Mouse (Mus musculus): ENCODE results near the gene Zfp426. TPM values are rescaled to one million over a fixed set of nuclear protein-coding genes. Genes with fewer than 3 reads are reported as not detected.

Gene Zfp426
- polyA plus RNA-seq, 1 experiment: 11.2 TPM

DNA sequence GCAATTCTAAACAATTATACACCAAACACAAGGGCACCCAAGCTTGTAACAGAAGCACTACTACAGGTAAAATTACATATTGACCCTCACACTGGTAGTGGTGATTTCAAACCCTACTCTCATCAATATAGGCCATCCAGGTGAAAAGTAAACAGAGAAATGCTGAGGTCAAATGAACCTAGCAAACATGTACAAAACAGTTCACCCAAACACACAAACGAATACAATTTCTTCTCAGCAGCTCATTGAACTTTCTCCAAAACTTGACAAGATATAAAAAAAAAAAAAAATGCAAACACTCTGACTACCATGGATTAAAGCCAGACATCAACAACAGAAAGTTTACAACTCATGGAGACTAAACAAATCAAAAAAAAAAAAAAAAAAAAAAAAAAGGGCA is 41.1 kb downstream of the Zfp426 start:
- no peak overlapping the region for H3K27ac ChIP-seq (ENCODE audit: control insufficient read depth, insufficient read depth, low read depth, low read length, poor library complexity)
- H3K4me3 ChIP-seq (replicated peaks; ENCODE audit: control insufficient read depth, low read depth, low read length): no peak overlapping the region
- 90% methylated on average over 1 of the region's 1 CpGs for WGBS
- TF ChIP-seq POLR2A (IDR thresholded peaks at IDR 0.05; ENCODE audit: borderline replicate concordance, control insufficient read depth, low read depth, low read length) (no peak), CTCF (IDR thresholded peaks at IDR 0.05; ENCODE audit: control insufficient read depth, insufficient read depth, low read length) (no peak)
- no peaks in the 10 kb centered on the region for H3K4me1 ChIP-seq (ENCODE audit: control insufficient read depth, insufficient read depth, low read length)

DNA sequence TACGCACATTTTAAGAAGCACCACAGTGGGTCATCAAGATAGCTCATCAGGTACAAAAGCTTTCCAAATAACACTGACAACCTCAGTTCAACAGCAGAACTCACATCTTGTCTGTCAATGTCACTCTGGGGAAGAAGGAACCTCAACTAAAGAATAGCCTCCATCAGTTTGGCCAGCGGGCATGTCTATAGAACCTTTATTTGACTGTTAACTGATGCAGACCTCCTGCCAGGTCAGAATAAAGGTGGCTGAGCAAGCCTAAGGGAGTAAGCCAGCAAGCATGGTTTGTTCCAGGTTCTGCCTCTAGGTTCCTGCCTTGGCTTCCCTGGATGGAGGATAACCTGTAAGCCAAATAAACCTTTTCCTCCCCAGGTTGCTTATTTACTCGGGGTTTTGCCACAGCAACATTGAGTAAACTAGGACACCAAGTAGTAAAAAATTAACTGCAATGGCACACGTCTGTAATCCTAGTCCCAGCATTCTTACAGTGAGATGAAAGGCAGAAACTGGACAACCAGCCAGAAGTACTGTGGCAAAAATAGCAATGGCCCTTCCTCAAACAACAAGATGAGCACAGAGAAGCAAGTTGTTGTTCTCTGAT is 49.3 kb downstream of the Zfp426 start:
- H3K4me1 ChIP-seq (ENCODE audit: control insufficient read depth, insufficient read depth, low read length): no peaks in the 10 kb centered on the region
- H3K27ac ChIP-seq (ENCODE audit: control insufficient read depth, insufficient read depth, low read depth, low read length, poor library complexity): no peak overlapping the region
- H3K4me3 ChIP-seq (replicated peaks; ENCODE audit: control insufficient read depth, low read depth, low read length): no peak overlapping the region
- WGBS: 92% methylated on average over 4 of the region's 4 CpGs
- TF ChIP-seq CTCF (IDR thresholded peaks at IDR 0.05; ENCODE audit: control insufficient read depth, insufficient read depth, low read length) (no peak), POLR2A (IDR thresholded peaks at IDR 0.05; ENCODE audit: borderline replicate concordance, control insufficient read depth, low read depth, low read length) (no peak)

DNA sequence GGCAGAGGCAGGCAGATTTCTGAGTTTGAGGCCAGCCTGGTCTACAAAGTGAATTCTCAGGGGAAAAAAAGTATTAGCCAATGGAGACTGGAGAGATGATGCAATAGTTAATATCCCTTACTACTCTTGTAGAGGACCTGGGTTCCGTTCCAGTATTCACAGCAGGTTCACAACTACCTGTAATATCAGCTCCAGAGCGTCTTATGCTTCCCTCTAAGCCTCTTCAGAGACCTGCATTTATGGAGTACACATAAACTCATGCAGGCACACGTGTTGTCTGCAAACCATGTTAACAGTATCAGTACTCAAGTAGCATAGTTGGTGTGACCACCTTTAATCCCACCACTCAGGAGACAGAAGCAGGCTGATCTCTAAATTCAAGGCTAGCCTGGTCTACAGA is 62.5 kb downstream of the Zfp426 start:
- WGBS: 80% methylated on average over 3 of the region's 3 CpGs

More for the DNA sequence above, 62.5 kb downstream of the Zfp426 start:
- no peaks in the 10 kb centered on the region for H3K4me1 ChIP-seq (ENCODE audit: control insufficient read depth, insufficient read depth, low read length)
- no peak overlapping the region for H3K27ac ChIP-seq (ENCODE audit: control insufficient read depth, insufficient read depth, low read depth, low read length, poor library complexity)
- TF ChIP-seq POLR2A (IDR thresholded peaks at IDR 0.05; ENCODE audit: borderline replicate concordance, control insufficient read depth, low read depth, low read length) (no peak), CTCF (IDR thresholded peaks at IDR 0.05; ENCODE audit: control insufficient read depth, insufficient read depth, low read length) (no peak)
- H3K4me3 ChIP-seq (replicated peaks; ENCODE audit: control insufficient read depth, low read depth, low read length): no peak overlapping the region

Other genes starting within 250 kb of the Zfp426 start
- not detected in 2 replicates for gene Olfr39, start 210.4 kb downstream of the Zfp426 start, polyA plus RNA-seq (2011; ENCODE audit: insufficient read depth, insufficient read length, low replicate concordance, missing spikeins)
- gene Olfr873, start 194.2 kb downstream of the Zfp426 start, polyA plus RNA-seq (2011; ENCODE audit: insufficient read depth, insufficient read length, low replicate concordance, missing spikeins): 0.93 and 1.5 TPM in 2 replicates
- gene Olfr18, start 156.7 kb downstream of the Zfp426 start, polyA plus RNA-seq (2011; ENCODE audit: insufficient read depth, insufficient read length, low replicate concordance, missing spikeins): 0.56 TPM in 1 of 2 replicates, not detected in the other
- gene Zfp560, start 107.6 kb downstream of the Zfp426 start, polyA plus RNA-seq (2011; ENCODE audit: insufficient read depth, insufficient read length, low replicate concordance, missing spikeins): 4.6 and 16.3 TPM in 2 replicates
- 2.4 and 6.6 TPM in 2 replicates for gene Zfp26, start 32.6 kb downstream of the Zfp426 start, polyA plus RNA-seq (2011; ENCODE audit: insufficient read depth, insufficient read length, low replicate concordance, missing spikeins)
- gene Zfp266, start 28.7 kb upstream of the Zfp426 start, polyA plus RNA-seq (2011; ENCODE audit: insufficient read depth, insufficient read length, low replicate concordance, missing spikeins): 3.0 and 9.8 TPM in 2 replicates
- 5.5 and 5.9 TPM in 2 replicates for gene Zfp846, start 88.5 kb upstream of the Zfp426 start, polyA plus RNA-seq (2011; ENCODE audit: insufficient read depth, insufficient read length, low replicate concordance, missing spikeins)
- gene Ubl5, start 150.1 kb upstream of the Zfp426 start, polyA plus RNA-seq (2011; ENCODE audit: insufficient read depth, insufficient read length, low replicate concordance, missing spikeins): 137 and 207 TPM in 2 replicates
- gene Fbxl12, start 152.0 kb upstream of the Zfp426 start, polyA plus RNA-seq (2011; ENCODE audit: insufficient read depth, insufficient read length, low replicate concordance, missing spikeins): 10.7 and 28.8 TPM in 2 replicates
- gene Pin1, start 159.3 kb upstream of the Zfp426 start, polyA plus RNA-seq (2011; ENCODE audit: insufficient read depth, insufficient read length, low replicate concordance, missing spikeins): 4.3 and 8.3 TPM in 2 replicates

All from bone marrow, adult 2 months (tissue).